In genomic region chr9:122294242-122294881, GRCm38 (mm10) we compare ENCODE assay signal across 8 mouse cellular contexts. TPM values are rescaled to one million over a fixed set of nuclear protein-coding genes. Genes with fewer than 3 reads are reported as not detected.
DNase-seq lines count a peak whose midpoint lies in the region; ATAC-seq lines count a peak whose summit lies in the region.

TSS of gene Ano10 (minus strand) at chr9:122294423.

- no peaks in the 10 kb centered on the region for H3K36me3 ChIP-seq in hindbrain, embryonic 16.5 days (ENCODE audit: control insufficient read depth, insufficient read depth, low read length)
- no peaks in the 10 kb centered on the region for H3K36me3 ChIP-seq in macrophage (ENCODE audit: inconsistent target)

- peak within 1 kb of the TSS; percentile 70 for H3K4me2 ChIP-seq in hindbrain, embryonic 16.5 days (ENCODE audit: low read length)

- no peaks in the 10 kb centered on the region for H3K9me3 ChIP-seq in hindbrain, embryonic 16.5 days (ENCODE audit: control insufficient read depth, low read length)

- H3K79me2 ChIP-seq in macrophage (ENCODE audit: inconsistent target), result peaks cover 20% of the 10 kb centered on the region; the same call in 1 of the 2 replicates

- H3K4me3 ChIP-seq in hindbrain, embryonic 16.5 days (ENCODE audit: low read length), result peak within 1 kb of the TSS; percentile 89
- H3K4me3 ChIP-seq in macrophage (ENCODE audit: inconsistent target), result peak within 1 kb of the TSS; percentile 70

- H3K9ac ChIP-seq in hindbrain, embryonic 16.5 days (ENCODE audit: low read depth, low read length), result peak within 1 kb of the TSS; percentile 93

- peak; percentile 91 for DNase-seq in WW6 (ENCODE audit: low read depth, low spot score)
- DNase-seq in cerebellum, postnatal 4 days (ENCODE audit: low spot score in 2 of 2), result peak; percentile 91 to 95
- DNase-seq in gastrocnemius, adult 18-20 months (ENCODE audit: low spot score), result peak; percentile 99
- DNase-seq in left cerebral cortex, adult 18-20 months (ENCODE audit: low spot score in 2 of 2), result peak; percentile 92 to 95
- peak; percentile 97 for DNase-seq in right cerebral cortex, adult 18-20 months
- peak; percentile 87 for DNase-seq in urinary bladder, postnatal 10 days (ENCODE audit: low spot score)

- H3K27ac ChIP-seq in hindbrain, embryonic 16.5 days (ENCODE audit: low read depth, low read length), result peak within 1 kb of the TSS; percentile 84
- peak within 1 kb of the TSS; percentile 10; the same call in 1 of the 2 replicates for H3K27ac ChIP-seq in macrophage

- WGBS in hindbrain, embryonic 16.5 days, result under 1% methylated on average over 46 of the region's 51 CpGs
- 1% methylated on average over 50 of the region's 51 CpGs for WGBS in macrophage (ENCODE audit: missing documents)

- no peaks in the 10 kb centered on the region for H3K27me3 ChIP-seq in hindbrain, embryonic 16.5 days (replicated peaks; ENCODE audit: control insufficient read depth, insufficient read depth, low read length)

- ATAC-seq in hindbrain, embryonic 16.5 days, result peak; percentile 97

- peaks cover 8% of the 10 kb centered on the region for H3K4me1 ChIP-seq in hindbrain, embryonic 16.5 days (ENCODE audit: control insufficient read depth, insufficient read depth, low read depth, low read length)

RNA-seq across cellular contexts. Expression of gene Ano10, which starts in this region (rescaled TPM):
- total RNA-seq in gastrocnemius, adult 18-20 months (2021), result 10 to 100 TPM; 42.8 to 45.3 TPM
- polyA plus RNA-seq in hindbrain, embryonic 16.5 days (2015; fragmentation: Nextera tagmentation; extraction: Ambion mirVana), result 41.8 and 43.6 TPM in 2 replicates
- total RNA-seq in left cerebral cortex, adult 18-20 months (2021), result 10 to 100 TPM; 29.7 to 30.9 TPM
- 10 to 100 TPM; 23.7 to 77.5 (median 56.3) TPM for total RNA-seq in macrophage (2018; cell fraction: chromatin; rRNA removed)
- 10 to 100 TPM; 24.0 to 36.9 (median 28.5) TPM for total RNA-seq in macrophage (2018; cell fraction: cytosol; rRNA removed)
- 10 to 100 TPM; 23.4 to 57.3 (median 42.8) TPM for total RNA-seq in macrophage (2018; cell fraction: nucleus; rRNA removed)
- 21.6 to 32.3 TPM (median 29.3 TPM) in 3 replicates for polyA plus RNA-seq in macrophage (2018)

Comparison
In these comparisons a context has a peak if more than half of its experiments do, and no peak if none do; other contexts are left out.
1. Peak in every context shown above with its lines: DNase-seq, ATAC-seq, H3K4me3 ChIP-seq and H3K27ac ChIP-seq.